Mouse (Mus musculus) erythroblast, embryonic 14.5 days (primary cell): ENCODE results near the gene Unc45a. TPM values are rescaled to one million over a fixed set of nuclear protein-coding genes. Genes with fewer than 3 reads are reported as not detected.

Experiments
- H3K27me3 ChIP-seq: 2 replicates; pipeline ENCODE4 v1.6.1; 2012; ENCODE audit warnings: inconsistent platforms; ENCODE audit not compliant: control insufficient read depth
- H3K36me3 ChIP-seq: 2 replicates; pipeline ENCODE4 v1.6.1; 2012; ENCODE audit warnings: mild to moderate bottlenecking, inconsistent platforms; ENCODE audit not compliant: control insufficient read depth
- H3K4me1 ChIP-seq: 2 replicates; pipeline ENCODE4 v1.6.1; 2012; ENCODE audit warnings: inconsistent platforms; ENCODE audit not compliant: control insufficient read depth
- H3K4me3 ChIP-seq: replicated peaks from 2 replicates; pipeline ENCODE3; 2012; ENCODE audit warnings: moderate library complexity, mild to moderate bottlenecking, inconsistent platforms
- H3K9me3 ChIP-seq: 2 replicates; pipeline ENCODE4 v1.6.1; 2012; ENCODE audit warnings: low read length, inconsistent platforms, mixed read lengths; ENCODE audit not compliant: control insufficient read depth
- GATA1 ChIP-seq: IDR thresholded peaks from 2 replicates; pipeline ENCODE4 v1.6.1; 2012; ENCODE audit warnings: low read length, inconsistent platforms, mixed read lengths
- TAL1 ChIP-seq: IDR thresholded peaks from 3 replicates; pipeline ENCODE4 v1.6.1; 2012; ENCODE audit warnings: low read length, inconsistent platforms, mixed read lengths
- polyA plus RNA-seq: library from polyadenylated mRNA; stranded (reverse); fragments of >175 nt; gene quantifications from 2 replicates; pipeline ENCODE4 v1.2.3, GENCODE M21; 2012

The Unc45a gene
- polyA plus RNA-seq, 1 experiment: 2.7 TPM

DNA sequence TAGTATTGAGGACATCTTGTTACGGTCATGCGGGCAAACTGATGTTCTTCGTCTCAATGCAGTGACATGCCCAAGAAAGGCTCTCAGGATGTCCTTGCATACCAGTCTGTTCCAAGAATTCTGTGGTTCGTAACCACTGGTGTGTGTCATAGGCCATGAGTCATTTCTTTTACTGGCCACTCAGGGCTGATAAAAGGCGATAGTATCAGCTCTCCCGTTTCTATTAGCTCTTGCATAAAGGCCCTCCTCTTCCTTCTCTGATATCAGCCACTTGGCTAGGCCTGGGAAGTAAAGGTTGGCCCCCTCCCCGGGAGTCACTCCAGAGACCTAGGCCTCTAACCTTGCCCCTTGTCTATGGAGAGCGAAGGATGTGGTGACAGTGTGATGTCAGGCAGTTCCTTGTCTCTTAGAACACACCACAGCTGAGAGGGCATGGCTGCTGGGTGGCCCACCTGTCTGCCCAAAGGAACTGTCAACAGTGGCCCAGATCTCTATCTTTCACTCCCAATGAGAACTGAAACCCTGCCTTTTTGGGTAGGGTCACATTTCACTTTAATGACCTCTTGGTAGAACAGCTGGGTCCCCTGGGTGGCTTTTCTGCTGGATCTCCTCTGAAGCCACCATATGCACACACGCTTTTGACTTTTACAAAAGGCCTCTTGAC lies 34.7 kb upstream of the Unc45a start:
- H3K4me3 ChIP-seq: no peak overlapping the region
- H3K36me3 ChIP-seq: no peaks in the 10 kb centered on the region
- H3K27me3 ChIP-seq: peaks cover 22% of the 10 kb centered on the region
- H3K4me1 ChIP-seq: peaks cover 12% of the 10 kb centered on the region
- TF ChIP-seq TAL1 (no peak), GATA1 (no peak)
- no peaks in the 10 kb centered on the region for H3K9me3 ChIP-seq

GRCm38 (mm10) chr7:80374733-80375132 lies 33.9 kb upstream of the Unc45a start:
- Histone ChIP-seq H3K9me3 (no peaks in the 10 kb centered on the region), H3K27me3 (peaks cover 30% of the 10 kb centered on the region), H3K4me3 (no peak overlapping the region), H3K36me3 (no peaks in the 10 kb centered on the region), H3K4me1 (peaks cover 14% of the 10 kb centered on the region)
- TF ChIP-seq GATA1 (no peak), TAL1 (no peak)

- peaks cover 35% of the 10 kb centered on the region for H3K27me3 ChIP-seq
- H3K36me3 ChIP-seq: no peaks in the 10 kb centered on the region
- H3K4me3 ChIP-seq: no peak overlapping the region
- H3K9me3 ChIP-seq: no peaks in the 10 kb centered on the region
- peaks cover 14% of the 10 kb centered on the region for H3K4me1 ChIP-seq
- TF ChIP-seq GATA1 (no peak), TAL1 (no peak)
Measured at GRCm38 (mm10) chr7:80374280-80374679, 33.5 kb upstream of the Unc45a start.

DNA sequence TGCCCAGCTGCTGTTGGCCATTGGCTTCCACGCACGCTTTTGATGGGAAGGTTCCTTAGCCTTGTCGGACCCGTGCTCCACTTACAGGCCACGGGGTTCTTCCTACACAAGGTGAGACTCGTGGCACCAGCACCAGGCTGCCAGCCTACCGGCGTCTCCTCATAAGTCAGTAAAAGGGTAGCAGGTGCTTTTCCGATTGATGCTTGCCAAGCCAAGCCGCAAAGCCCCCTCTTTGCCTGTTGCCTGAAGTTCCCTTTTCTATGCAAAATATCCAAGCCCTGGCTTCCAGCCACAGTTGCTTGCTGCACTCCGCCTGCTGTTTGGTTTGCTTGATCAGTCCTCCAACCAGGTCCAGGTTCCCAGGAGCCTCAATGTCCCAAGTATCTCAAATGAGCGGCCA lies 33.0 kb upstream of the Unc45a start:
- Histone ChIP-seq H3K9me3 (no peaks in the 10 kb centered on the region), H3K4me3 (no peak overlapping the region), H3K4me1 (peaks cover 14% of the 10 kb centered on the region), H3K36me3 (no peaks in the 10 kb centered on the region), H3K27me3 (peaks cover 39% of the 10 kb centered on the region)
- TF ChIP-seq TAL1 (no peak), GATA1 (no peak)

DNA sequence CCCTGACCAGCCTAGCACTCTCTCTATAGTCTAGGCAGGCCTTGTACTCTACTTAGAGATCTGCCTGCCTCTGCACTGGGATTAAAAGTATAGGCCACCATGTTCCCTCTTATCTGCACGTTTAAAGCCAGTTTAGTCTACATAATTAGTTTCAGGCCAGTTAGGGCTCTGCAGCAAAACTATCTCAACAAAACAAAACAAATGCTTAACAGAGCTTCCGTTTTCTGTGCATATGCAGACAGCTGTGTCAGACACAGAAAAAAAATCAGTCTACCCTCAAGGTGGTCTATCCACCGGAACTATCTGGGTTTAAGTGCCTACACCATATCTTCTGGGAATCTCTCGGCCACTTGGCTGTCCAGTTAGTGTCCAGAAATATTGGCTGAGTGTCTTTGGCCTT lies 32.5 kb upstream of the Unc45a start:
- TF ChIP-seq GATA1 (no peak), TAL1 (no peak)
- Histone ChIP-seq H3K27me3 (peaks cover 43% of the 10 kb centered on the region), H3K36me3 (no peaks in the 10 kb centered on the region; the same call in 1 of the 2 replicates), H3K9me3 (no peaks in the 10 kb centered on the region), H3K4me3 (no peak overlapping the region), H3K4me1 (peaks cover 14% of the 10 kb centered on the region)

- no peak for TF ChIP-seq GATA1
- TF ChIP-seq TAL1: no peak
- Histone ChIP-seq H3K4me1 (peaks cover 14% of the 10 kb centered on the region), H3K9me3 (no peaks in the 10 kb centered on the region), H3K4me3 (no peak overlapping the region), H3K36me3 (peaks cover 4% of the 10 kb centered on the region; the same call in 1 of the 2 replicates), H3K27me3 (peaks cover 43% of the 10 kb centered on the region)
Measured at GRCm38 (mm10) chr7:80372667-80373066, 31.9 kb upstream of the Unc45a start.

GRCm38 (mm10) chr7:80372166-80372565 lies 31.4 kb upstream of the Unc45a start:
- TF ChIP-seq TAL1: no peak
- no peak for TF ChIP-seq GATA1
- Histone ChIP-seq H3K9me3 (no peaks in the 10 kb centered on the region), H3K4me3 (no peak overlapping the region), H3K36me3 (peaks cover 8% of the 10 kb centered on the region; the same call in 1 of the 2 replicates), H3K27me3 (peaks cover 43% of the 10 kb centered on the region), H3K4me1 (peaks cover 14% of the 10 kb centered on the region)

GRCm38 (mm10) chr7:80371041-80371751 lies 30.4 kb upstream of the Unc45a start, which contains the start of gene Man2a2:
Man2a2 (minus strand) TSS chr7:80371375.
- Histone ChIP-seq H3K27me3 (peaks cover 43% of the 10 kb centered on the region), H3K36me3 (peaks cover 10% of the 10 kb centered on the region; the same call in 1 of the 2 replicates), H3K4me3 (peak within 1 kb of the TSS; percentile 65), H3K4me1 (peaks cover 14% of the 10 kb centered on the region), H3K9me3 (no peaks in the 10 kb centered on the region)
- no peak for TF ChIP-seq GATA1
- no peak for TF ChIP-seq TAL1

DNA sequence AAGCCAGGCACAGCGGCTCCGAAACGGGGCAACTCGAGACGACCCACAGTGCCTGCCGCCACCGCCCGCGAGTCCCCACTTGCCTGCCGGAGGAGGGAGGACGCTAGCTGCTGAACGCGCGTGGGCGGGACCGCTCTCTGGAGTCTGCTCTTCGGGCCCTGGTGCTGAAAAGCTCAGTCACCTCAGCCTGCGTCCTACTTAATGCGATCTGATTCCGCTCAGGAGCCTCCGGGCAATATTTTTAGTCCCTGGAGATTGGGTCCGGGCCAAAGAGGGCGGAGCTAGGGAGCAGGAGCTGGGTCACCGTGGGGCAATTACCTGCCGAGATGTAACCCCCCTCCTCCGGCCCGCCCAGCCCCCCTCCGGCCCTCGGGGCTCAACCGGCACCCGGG lies 29.8 kb upstream of the Unc45a start:
- TF ChIP-seq GATA1: no peak
- no peak for TF ChIP-seq TAL1
- Histone ChIP-seq H3K4me3 (peak overlapping the region; percentile 65), H3K9me3 (no peaks in the 10 kb centered on the region), H3K4me1 (peaks cover 14% of the 10 kb centered on the region), H3K27me3 (peaks cover 43% of the 10 kb centered on the region), H3K36me3 (peaks cover 10% of the 10 kb centered on the region; the same call in 1 of the 2 replicates)
